Mouse (Mus musculus): ENCODE measurements at regions not wholly inside any gene's neighbourhood (a gene's known extent, or its start where the extent isn't known, plus 50 kb on each side); places are given as distances from the start of the nearest gene placed in this dataset.

DNA sequence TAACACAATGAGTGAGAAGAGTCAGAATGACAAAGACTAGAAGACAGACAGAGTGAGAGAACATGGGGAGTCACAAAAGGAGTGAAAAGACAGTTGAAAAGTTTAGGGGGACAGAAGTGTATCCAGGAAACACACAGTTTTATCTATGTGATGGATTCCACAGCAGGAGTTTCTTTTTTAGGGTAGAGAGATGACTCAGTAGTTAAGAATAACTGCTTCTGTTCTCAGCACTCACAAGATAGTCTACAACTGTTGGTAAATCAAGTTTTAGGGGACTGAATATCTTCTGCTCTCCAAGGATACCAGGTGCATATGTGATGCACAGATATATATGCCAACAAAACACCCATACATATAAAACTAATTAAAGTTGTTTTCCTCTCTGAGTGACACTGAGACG, 210.7 kb downstream of the Hace1 start:
- no peaks in the 10 kb centered on the region for H3K36me3 ChIP-seq (ENCODE audit: control insufficient read depth, insufficient read depth, low read length)
- TF ChIP-seq POLR2A (IDR thresholded peaks at IDR 0.05; ENCODE audit: control insufficient read depth, extremely low read depth, insufficient read depth, low read length, poor library complexity), result no peak
- no peak for TF ChIP-seq CTCF (IDR thresholded peaks at IDR 0.05; ENCODE audit: borderline replicate concordance, control insufficient read depth, extremely low read depth, insufficient read depth, low read length, poor library complexity)
- no peak for DNase-seq
- H3K27ac ChIP-seq (ENCODE audit: control insufficient read depth, insufficient read depth, low read length), result no peak overlapping the region
- no peaks in the 10 kb centered on the region for H3K27me3 ChIP-seq (ENCODE audit: control insufficient read depth, insufficient read depth, low read length)
- no peaks in the 10 kb centered on the region for H3K4me1 ChIP-seq (replicated peaks; ENCODE audit: control insufficient read depth, insufficient read depth, low read length)
- no peak overlapping the region for H3K4me3 ChIP-seq (ENCODE audit: control insufficient read depth, insufficient read depth, low read length)
- WGBS, result 87% methylated on average over 1 of the region's 1 CpGs

GRCm38 (mm10) chr10:45795582-45795981, 218.0 kb downstream of the Hace1 start:
- Histone ChIP-seq H3K4me1 (replicated peaks; ENCODE audit: control insufficient read depth, insufficient read depth, low read length) (no peaks in the 10 kb centered on the region), H3K27me3 (ENCODE audit: control insufficient read depth, insufficient read depth, low read length) (no peaks in the 10 kb centered on the region), H3K36me3 (ENCODE audit: control insufficient read depth, insufficient read depth, low read length) (no peaks in the 10 kb centered on the region), H3K27ac (ENCODE audit: control insufficient read depth, insufficient read depth, low read length) (no peak overlapping the region), H3K4me3 (ENCODE audit: control insufficient read depth, insufficient read depth, low read length) (no peak overlapping the region)
- 94% methylated on average over 2 of the region's 2 CpGs for WGBS
- DNase-seq, result no peak
- TF ChIP-seq CTCF (IDR thresholded peaks at IDR 0.05; ENCODE audit: borderline replicate concordance, control insufficient read depth, extremely low read depth, insufficient read depth, low read length, poor library complexity) (no peak), POLR2A (IDR thresholded peaks at IDR 0.05; ENCODE audit: control insufficient read depth, extremely low read depth, insufficient read depth, low read length, poor library complexity) (no peak)

GRCm38 (mm10) chr10:45800070-45800851, 222.6 kb downstream of the Hace1 start:
- 22% methylated on average over 12 of the region's 12 CpGs for WGBS
- no peak overlapping the region for H3K4me3 ChIP-seq (ENCODE audit: control insufficient read depth, insufficient read depth, low read length)
- peak; percentile 17 for DNase-seq

DNA sequence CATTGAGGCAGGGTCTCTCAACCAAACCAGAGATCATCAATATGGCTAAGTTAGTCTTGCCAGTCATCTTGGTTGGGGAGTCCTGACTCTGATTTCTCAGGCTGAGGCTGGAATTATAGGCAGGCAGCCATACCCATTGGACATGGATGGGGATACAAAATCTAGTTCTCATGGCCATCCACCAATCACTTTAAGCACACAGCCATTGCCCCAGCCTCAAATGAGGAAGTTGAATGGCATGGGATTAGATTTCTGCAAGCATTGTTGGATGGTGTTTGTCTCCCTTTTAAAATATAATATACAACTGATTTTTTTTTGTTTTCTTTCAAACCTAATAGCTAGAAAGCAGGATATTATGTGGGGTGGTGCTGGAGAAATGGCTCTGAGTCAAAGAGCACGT, 223.8 kb downstream of the Hace1 start:
- no peaks in the 10 kb centered on the region for H3K4me1 ChIP-seq (replicated peaks; ENCODE audit: control insufficient read depth, insufficient read depth, low read length)
- TF ChIP-seq CTCF (IDR thresholded peaks at IDR 0.05; ENCODE audit: borderline replicate concordance, control insufficient read depth, extremely low read depth, insufficient read depth, low read length, poor library complexity) (no peak), POLR2A (IDR thresholded peaks at IDR 0.05; ENCODE audit: control insufficient read depth, extremely low read depth, insufficient read depth, low read length, poor library complexity) (no peak)
- 74% methylated on average over 1 of the region's 1 CpGs for WGBS

More at GRCm38 (mm10) chr10:45800070-45800851, 222.6 kb downstream of the Hace1 start:
- H3K27me3 ChIP-seq (ENCODE audit: control insufficient read depth, insufficient read depth, low read length), result no peaks in the 10 kb centered on the region
- H3K36me3 ChIP-seq (ENCODE audit: control insufficient read depth, insufficient read depth, low read length), result no peaks in the 10 kb centered on the region
- H3K27ac ChIP-seq (ENCODE audit: control insufficient read depth, insufficient read depth, low read length), result no peak overlapping the region
- no peaks in the 10 kb centered on the region for H3K4me1 ChIP-seq (replicated peaks; ENCODE audit: control insufficient read depth, insufficient read depth, low read length)
- TF ChIP-seq CTCF (IDR thresholded peaks at IDR 0.05; ENCODE audit: borderline replicate concordance, control insufficient read depth, extremely low read depth, insufficient read depth, low read length, poor library complexity), result no peak

GRCm38 (mm10) chr10:45806984-45807827, 229.6 kb downstream of the Hace1 start:
- Histone ChIP-seq H3K4me1 (replicated peaks; ENCODE audit: control insufficient read depth, insufficient read depth, low read length) (no peaks in the 10 kb centered on the region), H3K27me3 (ENCODE audit: control insufficient read depth, insufficient read depth, low read length) (no peaks in the 10 kb centered on the region), H3K36me3 (ENCODE audit: control insufficient read depth, insufficient read depth, low read length) (no peaks in the 10 kb centered on the region), H3K27ac (ENCODE audit: control insufficient read depth, insufficient read depth, low read length) (no peak overlapping the region), H3K4me3 (ENCODE audit: control insufficient read depth, insufficient read depth, low read length) (no peak overlapping the region)
- WGBS, result 88% methylated on average over 18 of the region's 18 CpGs
- no peak for DNase-seq
- TF ChIP-seq POLR2A (IDR thresholded peaks at IDR 0.05; ENCODE audit: control insufficient read depth, extremely low read depth, insufficient read depth, low read length, poor library complexity) (no peak), CTCF (IDR thresholded peaks at IDR 0.05; ENCODE audit: borderline replicate concordance, control insufficient read depth, extremely low read depth, insufficient read depth, low read length, poor library complexity) (no peak)

More for the DNA sequence above, 223.8 kb downstream of the Hace1 start:
- H3K27ac ChIP-seq (ENCODE audit: control insufficient read depth, insufficient read depth, low read length), result no peak overlapping the region
- no peaks in the 10 kb centered on the region for H3K27me3 ChIP-seq (ENCODE audit: control insufficient read depth, insufficient read depth, low read length)
- no peak for DNase-seq
- no peaks in the 10 kb centered on the region for H3K36me3 ChIP-seq (ENCODE audit: control insufficient read depth, insufficient read depth, low read length)
- H3K4me3 ChIP-seq (ENCODE audit: control insufficient read depth, insufficient read depth, low read length), result no peak overlapping the region

- H3K36me3 ChIP-seq (ENCODE audit: control insufficient read depth, insufficient read depth, low read length), result no peaks in the 10 kb centered on the region
- peak; percentile 43 for DNase-seq
- WGBS, result 65% methylated on average over 6 of the region's 6 CpGs
- TF ChIP-seq CTCF (IDR thresholded peaks at IDR 0.05; ENCODE audit: borderline replicate concordance, control insufficient read depth, extremely low read depth, insufficient read depth, low read length, poor library complexity) (no peak), POLR2A (IDR thresholded peaks at IDR 0.05; ENCODE audit: control insufficient read depth, extremely low read depth, insufficient read depth, low read length, poor library complexity) (no peak)
- no peak overlapping the region for H3K27ac ChIP-seq (ENCODE audit: control insufficient read depth, insufficient read depth, low read length)
- no peaks in the 10 kb centered on the region for H3K27me3 ChIP-seq (ENCODE audit: control insufficient read depth, insufficient read depth, low read length)
- H3K4me3 ChIP-seq (ENCODE audit: control insufficient read depth, insufficient read depth, low read length), result no peak overlapping the region
- H3K4me1 ChIP-seq (replicated peaks; ENCODE audit: control insufficient read depth, insufficient read depth, low read length), result no peaks in the 10 kb centered on the region
Measured at GRCm38 (mm10) chr10:45811882-45812281, 234.3 kb downstream of the Hace1 start.
